ENCODE assay signal across 21 mouse cellular contexts in the genomic region with DNA sequence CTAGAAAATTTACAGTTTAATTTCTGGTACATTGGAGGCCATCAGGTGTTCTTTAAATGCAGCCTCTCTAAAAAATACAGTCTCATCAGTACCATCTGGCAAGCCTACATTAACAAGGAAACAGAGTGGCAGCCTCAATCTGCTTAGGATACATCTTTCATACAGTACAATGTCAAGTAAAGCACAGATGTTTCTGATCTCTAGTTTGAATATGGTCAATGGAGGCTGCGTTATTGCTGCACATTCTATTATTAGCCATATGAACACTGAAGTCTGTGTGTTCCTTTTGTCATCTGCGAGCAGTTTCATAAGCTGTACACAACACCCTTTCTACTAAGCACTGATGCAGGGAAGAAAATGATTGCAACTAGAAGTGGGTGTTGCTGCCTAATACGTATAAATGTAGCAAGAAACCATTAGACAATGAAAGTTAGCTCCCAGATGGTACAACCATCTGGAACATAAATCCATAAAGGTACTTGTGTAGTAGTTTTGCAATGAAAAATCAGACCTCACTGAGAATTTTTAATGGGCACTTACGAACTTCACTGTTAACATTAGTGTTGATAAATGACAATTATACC.
DNase-seq lines count a peak whose midpoint lies in the region; ATAC-seq lines count a peak whose summit lies in the region.
"Had no signal": no experiment of that assay in that cellular context is flagged by ENCODE, and none has a peak within 500 bp of the region (broad histone marks: within the 10 kb centered on the region; RNA-seq: fewer than 3 reads in every experiment).

No protein-coding gene starts in this region.

- no peak overlapping the region for H3K4me3 ChIP-seq in forebrain, embryonic 15.5 days
- H3K4me3 ChIP-seq in forebrain, embryonic 10.5 days: no peak overlapping the region
- H3K4me3 ChIP-seq: embryonic facial prominence, embryonic 10.5 days; intestine, embryonic 15.5 days; limb, embryonic 13.5 days; liver, embryonic 13.5 days; myocyte had no signal

- H3K4me1 ChIP-seq in forebrain, embryonic 15.5 days: peaks cover 5% of the 10 kb centered on the region; the same call in 1 of the 2 replicates
- H3K4me1 ChIP-seq in forebrain, embryonic 10.5 days: no peaks in the 10 kb centered on the region
- H3K4me1 ChIP-seq: embryonic facial prominence, embryonic 10.5 days; intestine, embryonic 15.5 days; limb, embryonic 13.5 days; liver, embryonic 13.5 days had no signal

- H3K27me3 ChIP-seq in forebrain, embryonic 15.5 days: no peaks in the 10 kb centered on the region
- no peaks in the 10 kb centered on the region for H3K27me3 ChIP-seq in forebrain, embryonic 10.5 days (ENCODE audit: poor library complexity, severe bottlenecking)
- H3K27me3 ChIP-seq: intestine, embryonic 15.5 days; limb, embryonic 13.5 days; liver, embryonic 13.5 days had no signal

- no peak overlapping the region for H3K27ac ChIP-seq in forebrain, embryonic 15.5 days (replicated peaks)
- no peak overlapping the region for H3K27ac ChIP-seq in forebrain, embryonic 10.5 days
- H3K27ac ChIP-seq: embryonic facial prominence, embryonic 10.5 days; intestine, embryonic 15.5 days; limb, embryonic 13.5 days; liver, embryonic 13.5 days had no signal

- DNase-seq in forebrain, embryonic 10.5 days (ENCODE audit: extremely low spot score, low spot score): no peak
- peak; percentile 32 to 74 for DNase-seq in layer of hippocampus, adult 18-20 months (ENCODE audit: low spot score in 2 of 2)
- DNase-seq in layer of hippocampus, postnatal 25 days (ENCODE audit: extremely low spot score in 1 of 2, low spot score in 1 of 2): no peak
- DNase-seq in right cerebral cortex, adult 2 months (ENCODE audit: low spot score in 2 of 2): peak; percentile 18 to 32
- no peak for DNase-seq in right cerebral cortex, postnatal 25 days
- peak; percentile 62 for DNase-seq in telencephalon, adult 2 months (ENCODE audit: low read depth, low spot score)
- no peak for DNase-seq in B cell, adult 2 months
- DNase-seq: adrenal gland, postnatal 36 days; gastrocnemius, postnatal 14 days; heart, adult 18-20 months; heart, postnatal 4 days; kidney, postnatal 36 days; liver, embryonic 13.5 days; lung, embryonic 14.5 days; lung, postnatal 4 days; thymus, postnatal 25 days had no signal

- no peaks in the 10 kb centered on the region for H3K9me3 ChIP-seq in forebrain, embryonic 15.5 days
- no peaks in the 10 kb centered on the region for H3K9me3 ChIP-seq in forebrain, embryonic 10.5 days
- H3K9me3 ChIP-seq: embryonic facial prominence, embryonic 10.5 days; intestine, embryonic 15.5 days; limb, embryonic 13.5 days; liver, embryonic 13.5 days had no signal

- WGBS in forebrain, embryonic 15.5 days: 56% methylated on average over 4 of the region's 4 CpGs
- WGBS in forebrain, embryonic 10.5 days: 88% methylated on average over 4 of the region's 4 CpGs

- H3K36me3 ChIP-seq in forebrain, embryonic 15.5 days: no peaks in the 10 kb centered on the region
- H3K36me3 ChIP-seq in forebrain, embryonic 10.5 days (replicated peaks): no peaks in the 10 kb centered on the region
- H3K36me3 ChIP-seq: embryonic facial prominence, embryonic 10.5 days; intestine, embryonic 15.5 days; limb, embryonic 13.5 days; liver, embryonic 13.5 days had no signal

- no peak overlapping the region for H3K4me2 ChIP-seq in forebrain, embryonic 15.5 days (replicated peaks)
- H3K4me2 ChIP-seq: intestine, embryonic 15.5 days; limb, embryonic 13.5 days; liver, embryonic 13.5 days; lung, embryonic 14.5 days had no signal

- H3K9ac ChIP-seq in forebrain, embryonic 15.5 days (replicated peaks): no peak overlapping the region
- H3K9ac ChIP-seq: intestine, embryonic 15.5 days; limb, embryonic 13.5 days; liver, embryonic 13.5 days; lung, embryonic 14.5 days had no signal

- ATAC-seq in forebrain, embryonic 15.5 days (replicated peaks): peak; percentile 77
- ATAC-seq: intestine, embryonic 15.5 days had no signal

Comparison
In these comparisons a context has a peak if more than half of its experiments do, and no peak if none do; other contexts are left out.
1. DNase-seq: peak in layer of hippocampus, adult 18-20 months (2 of 2), right cerebral cortex, adult 2 months (2 of 2) and telencephalon, adult 2 months (single experiment); none in forebrain, embryonic 10.5 days (single experiment), layer of hippocampus, postnatal 25 days (0 of 2), right cerebral cortex, postnatal 25 days (single experiment) and B cell, adult 2 months (0 of 2).